Mouse (Mus musculus) bone marrow macrophage, adult 2 months (primary cell): ENCODE data around the gene Paics.

Source experiments
- CTCF ChIP-seq: IDR thresholded peaks from 2 replicates; pipeline ENCODE4 v1.5.1; 2012; ENCODE audit warnings: low read depth, mild to moderate bottlenecking, low read length, moderate library complexity
- POLR2A ChIP-seq: IDR thresholded peaks from 2 replicates; pipeline ENCODE4 v1.6.1; 2012; ENCODE audit warnings: mild to moderate bottlenecking, low read depth, low read length, borderline replicate concordance

DNA sequence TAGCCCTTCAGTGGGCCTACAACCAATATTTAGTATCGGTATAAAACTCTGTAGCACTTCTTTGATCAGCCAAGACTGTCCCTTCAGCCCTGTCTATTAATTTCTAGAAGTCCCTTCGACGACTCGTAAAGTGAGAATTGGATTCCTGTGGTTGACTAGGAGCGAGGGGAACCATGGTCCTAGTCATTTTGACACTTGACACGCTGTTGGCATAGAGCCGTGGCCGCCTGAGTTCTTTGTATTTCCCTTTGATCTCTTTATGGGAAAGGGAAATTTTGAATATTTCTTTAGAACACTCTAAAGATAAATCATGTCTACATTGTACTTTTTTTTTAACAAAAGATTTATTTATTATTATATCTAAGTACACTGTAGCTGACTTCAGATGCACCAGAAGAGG, 24.6 kb downstream of the Paics start:
- TF ChIP-seq CTCF: no peak
- TF ChIP-seq POLR2A: no peak
